Mouse (Mus musculus): ENCODE measurements around the gene Clec14a.
"Not testable (repeated sequence)": the region's sequence is repeated elsewhere in the genome, so short reads cannot be mapped to it uniquely, and the experiment has no call there.

DNA sequence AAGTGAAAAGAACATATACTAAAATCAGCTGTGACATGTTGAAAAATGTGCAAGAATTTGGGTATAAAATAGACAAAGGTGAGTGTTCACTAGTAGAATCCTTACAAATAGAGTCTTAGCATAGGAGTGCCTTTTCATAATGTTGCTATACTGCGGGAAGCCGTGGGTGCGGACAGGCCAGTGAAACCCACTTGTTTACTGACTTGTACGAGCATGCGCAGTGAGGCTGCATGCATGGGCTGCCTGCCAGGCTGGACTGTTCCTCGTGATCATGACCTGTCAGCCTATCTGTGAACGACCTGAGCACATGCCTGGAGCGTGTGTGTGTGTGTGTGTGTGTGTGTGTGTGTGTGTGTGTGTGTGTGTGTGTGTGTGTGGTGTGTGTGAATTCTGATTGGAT, 37.3 kb upstream of the Clec14a start:
- not testable (repeated sequence) for TF ChIP-seq POLR2A (IDR thresholded peaks at IDR 0.05; ENCODE audit: low read depth, low read length); CTCF (conservative IDR thresholded peaks at IDR 0.05; ENCODE audit: insufficient read depth, insufficient read length, low read depth, low read length)
